Mouse (Mus musculus): ENCODE measurements at regions not wholly inside any gene's neighbourhood (a gene's known extent, or its start where the extent isn't known, plus 50 kb on each side); places are given as distances from the start of the nearest gene placed in this dataset.

DNA sequence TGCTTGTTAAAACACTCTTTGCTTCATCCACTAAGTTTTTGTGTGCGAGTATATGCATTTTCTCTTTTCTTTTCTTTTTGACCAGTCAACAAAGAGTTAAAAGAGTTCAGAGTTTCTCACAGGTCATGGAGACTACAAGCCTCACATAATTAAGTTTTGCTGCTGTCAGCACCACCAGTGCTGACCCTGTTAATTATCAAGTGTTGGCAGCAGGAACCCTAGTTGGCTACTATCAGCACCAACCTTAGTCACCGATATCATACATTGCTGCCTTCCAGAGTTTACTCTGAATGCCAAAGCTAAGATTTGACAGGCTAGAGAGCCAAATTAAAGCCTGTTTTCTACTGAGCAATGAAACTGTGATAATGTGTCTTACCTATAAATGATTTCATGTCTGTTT is 491.8 kb upstream of the Cntnap2 start:
- intact Hi-C loops (cut with DNase I), result no loop called here
- DNase-seq, result peak in 1 of 2 experiments; percentile 33

DNA sequence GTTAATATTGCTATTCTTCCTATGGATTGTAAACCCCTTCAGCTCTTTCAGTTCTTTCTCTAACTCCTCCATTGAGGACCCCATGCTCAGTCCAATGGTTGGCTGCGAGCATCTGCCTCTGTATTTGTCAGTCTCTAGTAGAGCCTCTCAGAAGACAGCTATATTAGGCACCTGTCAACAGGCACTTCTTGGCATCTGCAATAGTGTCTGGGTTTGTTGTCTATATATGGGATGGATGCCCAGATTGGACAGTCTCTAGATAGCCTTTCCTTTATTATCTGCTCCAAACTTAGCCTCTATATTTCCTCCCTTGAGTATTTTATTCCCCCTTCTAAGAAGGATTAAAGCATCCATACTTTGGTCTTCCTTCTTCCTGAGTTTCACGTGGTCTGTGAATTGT is 490.2 kb upstream of the Cntnap2 start:
- DNase-seq, result no peak
- intact Hi-C loops (cut with DNase I), result no loop called here

DNA sequence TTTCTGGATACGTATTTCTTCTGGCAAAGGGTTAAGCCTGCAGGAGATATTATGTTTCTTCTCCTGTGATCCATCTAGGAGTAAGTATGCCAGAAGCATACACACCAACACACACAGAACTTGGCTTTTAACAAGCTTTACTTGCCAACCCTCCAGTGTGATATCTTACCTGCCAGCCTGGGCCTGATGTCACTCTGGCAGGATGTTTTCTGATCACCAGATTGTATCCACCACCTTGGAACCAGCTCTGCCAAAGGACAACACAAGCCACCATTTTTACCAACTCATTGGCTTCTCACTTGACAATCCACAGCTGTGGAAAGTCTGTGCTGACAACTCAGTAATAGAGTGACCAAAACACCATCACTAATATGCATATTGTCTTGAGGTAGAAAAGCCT is 469.0 kb upstream of the Cntnap2 start:
- intact Hi-C loops (cut with DNase I), result no loop called here
- no peak for DNase-seq
